Mouse (Mus musculus) E14TG2a.4 (cell line): ENCODE data around the gene Begain.

Source experiments
- H3K27me3 ChIP-seq: 2 replicates; pipeline ENCODE4 v1.6.1; 2014; ENCODE audit warnings: low read length, control low read depth; ENCODE audit not compliant: insufficient read depth
- H3K36me3 ChIP-seq: 2 replicates; pipeline ENCODE4 v1.6.1; 2014; ENCODE audit warnings: low read length, control low read depth; ENCODE audit not compliant: insufficient read depth
- H3K4me1 ChIP-seq: replicated peaks from 2 replicates; pipeline ENCODE4 v1.6.1; 2014; ENCODE audit warnings: low read depth, low read length, control low read depth
- H3K4me3 ChIP-seq: replicated peaks from 2 replicates; pipeline ENCODE4 v1.5.1; 2014; ENCODE audit warnings: mild to moderate bottlenecking, low read length
- H3K9me3 ChIP-seq: 2 replicates; pipeline ENCODE4 v1.6.1; 2014; ENCODE audit warnings: low read length, control low read depth
- CTCF ChIP-seq: conservative IDR thresholded peaks from 2 replicates; pipeline ENCODE4 v1.5.1; 2014; ENCODE audit warnings: low read length
- NANOG ChIP-seq: IDR thresholded peaks from 2 replicates; pipeline ENCODE4 v1.6.1; 2014; ENCODE audit warnings: borderline replicate concordance, low read length, mixed read lengths
- POU5F1 ChIP-seq: IDR thresholded peaks from 2 replicates; pipeline ENCODE4 v1.6.1; 2014; ENCODE audit warnings: low read length, borderline replicate concordance

Gene Begain

DNA sequence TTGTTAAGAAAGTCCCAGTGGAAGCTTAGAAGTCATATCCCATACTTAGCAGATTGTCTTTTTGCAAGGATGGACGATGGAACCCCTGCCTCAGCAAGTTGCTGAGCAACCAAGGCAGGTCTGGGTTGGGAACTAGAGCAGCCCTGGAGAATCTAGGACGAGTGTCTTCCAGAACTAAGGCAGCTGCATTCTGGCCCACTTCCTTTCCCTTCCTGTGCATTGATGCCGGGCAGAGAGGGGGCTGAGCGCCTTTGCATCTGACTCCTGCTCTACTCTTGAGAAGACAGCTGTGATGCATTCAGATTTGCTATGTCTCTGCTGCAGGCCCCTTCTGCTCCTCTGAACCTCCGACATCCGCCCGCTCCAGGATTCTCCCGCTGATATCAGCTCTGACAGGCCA lies 70.8 kb downstream of the Begain start:
- Histone ChIP-seq H3K36me3 (no peaks in the 10 kb centered on the region), H3K27me3 (no peaks in the 10 kb centered on the region), H3K9me3 (no peaks in the 10 kb centered on the region), H3K4me3 (no peak overlapping the region), H3K4me1 (peaks cover 6% of the 10 kb centered on the region; the same call in 1 of the 2 replicates)
- TF ChIP-seq POU5F1 (no peak), NANOG (no peak), CTCF (no peak)

DNA sequence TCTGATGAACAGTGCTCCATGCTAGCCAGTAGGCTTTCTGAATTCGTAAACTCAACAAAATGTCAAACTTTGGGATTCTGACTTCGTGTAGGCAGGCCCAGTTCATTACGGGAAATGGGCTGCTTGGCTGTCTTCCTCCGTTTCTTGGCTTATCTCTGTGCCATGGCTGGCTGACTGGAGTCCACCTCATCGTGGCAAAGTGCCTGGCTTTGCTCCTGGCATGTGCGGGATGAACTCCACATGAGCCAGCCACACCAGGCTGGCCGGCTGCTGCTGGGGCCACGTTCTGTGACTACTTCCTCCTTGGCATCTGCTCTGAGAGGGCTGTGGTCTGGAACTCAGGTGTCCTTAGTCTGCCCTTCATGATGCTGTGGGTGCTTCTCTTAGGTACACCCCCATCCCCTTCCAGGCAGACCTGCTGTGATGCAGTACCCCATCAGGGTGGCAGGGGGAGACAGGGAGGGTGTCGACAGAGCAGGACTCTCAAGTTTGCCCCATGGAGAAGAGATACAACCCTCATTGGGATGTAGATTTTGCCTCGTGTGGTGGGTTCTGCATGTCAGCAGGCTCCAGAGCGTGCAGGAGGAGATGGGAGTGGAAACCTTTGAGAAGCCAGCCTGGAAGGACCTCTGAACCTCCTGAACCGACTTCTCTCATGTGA lies 71.9 kb downstream of the Begain start:
- H3K27me3 ChIP-seq = no peaks in the 10 kb centered on the region
- no peaks in the 10 kb centered on the region for H3K36me3 ChIP-seq
- no peaks in the 10 kb centered on the region for H3K9me3 ChIP-seq
- no peak overlapping the region for H3K4me3 ChIP-seq
- H3K4me1 ChIP-seq = peaks cover 6% of the 10 kb centered on the region; the same call in 1 of the 2 replicates
- peak; percentile 47 for TF ChIP-seq CTCF
- TF ChIP-seq NANOG = no peak

DNA sequence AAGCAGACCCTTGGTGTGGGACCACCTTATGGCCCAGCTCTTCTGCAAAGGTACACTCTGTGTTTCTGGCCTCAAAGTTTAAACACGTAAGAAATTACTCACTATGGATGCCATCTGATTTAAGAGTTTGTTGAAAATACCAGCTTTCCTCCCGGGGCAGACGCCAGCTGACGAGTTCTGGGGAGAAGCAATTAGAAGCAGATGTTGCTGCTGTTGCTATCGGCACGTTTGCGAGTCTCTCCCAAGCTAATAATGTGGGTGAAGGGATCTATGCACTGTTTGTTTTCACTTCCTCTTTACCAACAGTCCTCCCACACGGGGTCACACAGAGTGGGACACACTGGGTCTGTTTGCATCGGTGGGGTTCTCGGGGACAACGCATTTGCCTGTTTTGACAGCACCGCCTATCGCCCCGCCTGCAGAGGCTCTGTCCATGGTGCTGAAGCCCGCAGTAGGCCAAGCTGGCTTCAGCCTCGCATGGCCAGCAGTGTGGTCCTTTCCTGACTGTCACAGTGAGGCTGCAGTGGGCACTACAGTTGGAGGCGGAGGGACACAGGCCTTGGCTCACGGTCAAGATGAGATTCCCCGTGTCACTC lies 73.5 kb downstream of the Begain start:
- Histone ChIP-seq H3K36me3 (no peaks in the 10 kb centered on the region), H3K4me1 (peaks cover 6% of the 10 kb centered on the region; the same call in 1 of the 2 replicates), H3K4me3 (no peak overlapping the region), H3K27me3 (no peaks in the 10 kb centered on the region), H3K9me3 (no peaks in the 10 kb centered on the region)
- no peak for TF ChIP-seq CTCF
- TF ChIP-seq POU5F1 = no peak
- no peak for TF ChIP-seq NANOG

DNA sequence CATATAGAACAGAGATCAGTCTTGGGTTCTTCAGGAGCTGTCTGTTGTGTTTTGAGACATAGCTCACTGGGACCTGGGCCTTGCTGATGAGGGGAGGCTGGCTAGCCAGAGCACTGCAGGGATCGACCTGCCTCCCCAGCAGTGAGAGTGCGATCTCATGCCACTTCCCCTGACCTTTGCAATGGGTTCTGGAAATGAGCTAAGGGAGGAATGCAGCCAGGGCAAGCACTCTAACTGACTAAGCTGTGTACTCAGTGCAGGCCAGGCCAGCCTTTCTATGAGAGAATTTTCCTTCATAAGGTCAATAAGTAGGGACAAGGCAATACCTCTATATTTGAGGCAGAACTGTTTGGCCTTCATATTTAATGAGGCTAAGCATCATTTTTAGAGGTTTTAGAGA lies 75.0 kb downstream of the Begain start:
- no peaks in the 10 kb centered on the region for H3K27me3 ChIP-seq
- TF ChIP-seq NANOG (no peak), CTCF (no peak), POU5F1 (no peak)
- no peak overlapping the region for H3K4me3 ChIP-seq
- peaks cover 6% of the 10 kb centered on the region; the same call in 1 of the 2 replicates for H3K4me1 ChIP-seq
- no peaks in the 10 kb centered on the region for H3K36me3 ChIP-seq
- no peaks in the 10 kb centered on the region for H3K9me3 ChIP-seq

DNA sequence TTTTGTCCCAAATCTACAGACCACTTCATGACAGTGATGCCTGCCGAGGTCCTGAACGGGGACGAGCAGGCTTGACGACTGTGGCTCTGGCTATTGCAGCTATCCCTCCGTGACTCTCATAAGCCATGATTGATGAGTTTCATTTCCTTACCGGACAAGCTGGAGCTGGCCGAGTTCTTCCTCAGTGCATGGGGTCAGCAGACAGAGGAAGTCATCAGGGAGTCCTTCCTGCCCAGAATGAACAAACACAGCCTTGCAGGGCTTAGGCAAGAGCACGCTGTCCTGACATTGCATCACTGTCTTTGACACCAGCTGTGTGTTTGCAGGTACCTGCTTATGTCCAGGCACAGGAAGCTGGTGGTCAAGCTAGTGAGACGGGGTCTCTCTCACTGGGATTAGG lies 77.6 kb downstream of the Begain start:
- Histone ChIP-seq H3K9me3 (no peaks in the 10 kb centered on the region), H3K36me3 (no peaks in the 10 kb centered on the region), H3K4me1 (peaks cover 6% of the 10 kb centered on the region; the same call in 1 of the 2 replicates), H3K4me3 (no peak overlapping the region), H3K27me3 (no peaks in the 10 kb centered on the region)
- TF ChIP-seq CTCF (no peak), POU5F1 (no peak), NANOG (no peak)

DNA sequence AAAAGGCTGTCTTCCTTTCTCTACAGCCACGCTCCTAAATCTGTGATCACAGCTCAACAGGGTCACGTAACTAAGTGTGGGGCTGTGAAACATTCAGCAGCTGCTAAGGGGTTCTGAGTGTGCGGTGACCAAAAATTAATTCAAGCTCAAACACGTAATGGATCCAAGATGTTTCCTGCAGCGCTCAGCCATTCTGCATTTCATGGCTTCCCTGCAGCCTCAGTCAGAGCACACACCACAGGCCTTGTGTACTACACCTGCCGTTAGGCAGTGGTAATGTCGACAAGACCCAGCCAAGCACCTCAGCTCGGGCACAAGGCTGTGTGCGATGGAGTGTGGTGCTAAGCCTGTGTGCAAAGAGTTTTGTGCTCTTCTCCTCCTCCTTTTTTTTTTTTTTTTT lies 80.6 kb downstream of the Begain start:
- H3K4me1 ChIP-seq = peaks cover 12% of the 10 kb centered on the region; the same call in 1 of the 2 replicates
- TF ChIP-seq CTCF = no peak
- TF ChIP-seq POU5F1 = no peak
- TF ChIP-seq NANOG = no peak
- H3K4me3 ChIP-seq = no peak overlapping the region
- H3K27me3 ChIP-seq = no peaks in the 10 kb centered on the region
- peaks cover 7% of the 10 kb centered on the region; the same call in 1 of the 2 replicates for H3K36me3 ChIP-seq
- no peaks in the 10 kb centered on the region for H3K9me3 ChIP-seq

DNA sequence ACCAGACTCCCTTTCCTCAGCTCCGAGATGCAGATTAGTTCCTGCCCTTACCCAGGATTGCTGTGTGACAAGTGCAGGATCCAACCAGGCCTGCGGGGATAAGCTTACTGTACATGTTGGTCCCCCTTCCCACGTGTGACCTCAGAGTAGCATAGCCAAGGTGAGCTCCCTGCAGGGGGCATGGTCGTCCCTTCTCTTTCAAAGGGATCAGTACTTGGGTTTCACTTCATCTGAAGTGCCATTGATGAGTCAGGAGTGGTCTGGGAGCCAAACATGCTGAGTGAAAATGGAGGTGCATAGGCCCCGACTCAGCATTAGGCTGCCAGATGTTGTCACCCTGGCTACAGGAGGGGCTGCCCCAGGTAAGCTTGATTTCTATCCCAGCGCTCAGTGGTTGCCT lies 83.0 kb downstream of the Begain start:
- Histone ChIP-seq H3K27me3 (no peaks in the 10 kb centered on the region), H3K36me3 (peaks cover 16% of the 10 kb centered on the region), H3K9me3 (no peaks in the 10 kb centered on the region), H3K4me1 (peaks cover 35% of the 10 kb centered on the region), H3K4me3 (no peak overlapping the region)
- TF ChIP-seq CTCF (no peak), NANOG (peak; percentile 69; the same call in 1 of the 2 replicates), POU5F1 (no peak)

GRCm38 (mm10) chr12:108984471-108984870 lies 83.5 kb downstream of the Begain start:
- Histone ChIP-seq H3K36me3 (peaks cover 16% of the 10 kb centered on the region), H3K27me3 (no peaks in the 10 kb centered on the region), H3K4me3 (no peak overlapping the region), H3K4me1 (peaks cover 40% of the 10 kb centered on the region), H3K9me3 (no peaks in the 10 kb centered on the region)
- no peak for TF ChIP-seq CTCF
- no peak for TF ChIP-seq NANOG
- no peak for TF ChIP-seq POU5F1

DNA sequence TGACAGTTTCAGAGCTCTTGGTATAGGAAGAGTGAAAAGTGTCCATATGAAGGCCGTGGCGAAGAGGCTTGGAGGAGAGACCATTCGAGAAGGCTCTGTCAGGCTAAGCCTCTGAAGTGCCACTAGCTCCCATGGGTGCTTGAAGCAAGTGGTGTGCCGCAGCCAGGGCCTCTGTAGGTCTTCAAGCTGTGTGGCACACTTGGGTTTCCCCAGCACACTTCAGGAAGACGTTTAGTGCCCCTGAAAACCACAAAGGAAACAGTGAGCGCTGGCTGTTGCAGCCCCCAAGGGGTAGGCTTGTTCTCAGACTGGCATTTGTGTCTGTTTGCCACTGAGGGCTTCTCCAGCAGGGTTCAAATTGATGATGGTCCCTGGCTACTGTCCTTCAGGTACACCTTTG lies 84.5 kb downstream of the Begain start:
- Histone ChIP-seq H3K36me3 (peaks cover 16% of the 10 kb centered on the region), H3K4me1 (peaks cover 49% of the 10 kb centered on the region), H3K27me3 (no peaks in the 10 kb centered on the region), H3K4me3 (no peak overlapping the region), H3K9me3 (no peaks in the 10 kb centered on the region)
- TF ChIP-seq NANOG (no peak), CTCF (no peak), POU5F1 (no peak)
